Comparison of ENCODE assay signal across 18 mouse cellular contexts in the genomic region with DNA sequence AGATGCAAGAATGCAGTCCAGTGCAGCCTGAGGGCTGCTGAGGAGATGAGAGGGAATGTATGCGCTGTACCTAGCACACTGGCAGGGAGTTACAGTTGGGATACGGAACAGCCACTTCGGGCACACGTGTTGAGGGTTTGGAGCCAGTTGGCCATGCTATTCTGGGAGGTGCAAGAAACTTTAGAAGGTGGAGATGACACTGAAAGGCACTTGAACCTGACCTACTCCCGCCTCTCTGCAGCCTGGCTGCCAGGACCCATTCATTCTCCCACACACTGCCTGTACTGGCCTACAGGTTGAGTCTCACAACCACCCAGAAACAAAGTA.
DNase-seq lines count a peak whose midpoint lies in the region; ATAC-seq and TF ChIP-seq lines count a peak whose summit lies in the region.
"Had no signal": no experiment of that assay in that cellular context is flagged by ENCODE, and none has a peak within 500 bp of the region (broad histone marks: within the 10 kb centered on the region; RNA-seq: fewer than 3 reads in every experiment).

No protein-coding gene starts in this region.

- no peak for TF ChIP-seq CTCF in gastrocnemius, adult 2 months (IDR thresholded peaks at IDR 0.05)

- no peak overlapping the region for H3K4me2 ChIP-seq in hindbrain, embryonic 14.5 days (replicated peaks)
- no peak overlapping the region for H3K4me2 ChIP-seq in hindbrain, embryonic 16.5 days (ENCODE audit: low read length)
- 0 out of 2 replicates have a peak overlapping the region, but pooled peaks have one; percentile 6 for H3K4me2 ChIP-seq in heart, embryonic 11.5 days
- H3K4me2 ChIP-seq: embryonic facial prominence, embryonic 12.5 days; hindbrain, embryonic 12.5 days had no signal

- 0 out of 2 replicates have a peak, but pooled peaks have one; percentile 34 for ATAC-seq in hindbrain, embryonic 14.5 days (ENCODE audit: low FRiP score)
- no peak for ATAC-seq in hindbrain, embryonic 16.5 days
- ATAC-seq in heart, embryonic 11.5 days (replicated peaks; ENCODE audit: insufficient number of reproducible peaks, low FRiP score, low TSS enrichment) = peak; percentile 28; the same call in 1 of the 2 replicates
- ATAC-seq: midbrain, embryonic 16.5 days had no signal

- no peaks in the 10 kb centered on the region for H3K9me3 ChIP-seq in hindbrain, embryonic 14.5 days (ENCODE audit: control insufficient read depth, low read length)
- no peaks in the 10 kb centered on the region for H3K9me3 ChIP-seq in hindbrain, embryonic 16.5 days (ENCODE audit: control insufficient read depth, low read length)
- H3K9me3 ChIP-seq in heart, embryonic 11.5 days (replicated peaks; ENCODE audit: control insufficient read depth, low read length) = no peaks in the 10 kb centered on the region
- H3K9me3 ChIP-seq in limb, embryonic 10.5 days (replicated peaks) = no peaks in the 10 kb centered on the region
- H3K9me3 ChIP-seq: embryonic facial prominence, embryonic 12.5 days; forebrain, embryonic 10.5 days; hindbrain, embryonic 12.5 days had no signal

- intact Hi-C loops in gastrocnemius, adult 2 months (cut with DNase I) = no loop called here

- no peak overlapping the region for H3K9ac ChIP-seq in hindbrain, embryonic 14.5 days
- H3K9ac ChIP-seq in hindbrain, embryonic 16.5 days (ENCODE audit: low read depth, low read length) = no peak overlapping the region
- no peak overlapping the region for H3K9ac ChIP-seq in heart, embryonic 11.5 days (ENCODE audit: low read depth, low read length)
- H3K9ac ChIP-seq: hindbrain, embryonic 12.5 days; liver, embryonic 14.5 days had no signal

- no peak overlapping the region for H3K27ac ChIP-seq in hindbrain, embryonic 14.5 days
- no peak overlapping the region for H3K27ac ChIP-seq in hindbrain, embryonic 16.5 days (ENCODE audit: low read depth, low read length)
- peak overlapping the region; percentile 68 for H3K27ac ChIP-seq in gastrocnemius, adult 2 months
- peak overlapping the region; percentile 32 for H3K27ac ChIP-seq in heart, embryonic 11.5 days (ENCODE audit: low read depth, low read length)
- H3K27ac ChIP-seq in limb, embryonic 10.5 days = 0 out of 2 replicates have a peak overlapping the region, but pooled peaks have one; percentile 3
- H3K27ac ChIP-seq: embryonic facial prominence, embryonic 12.5 days; forebrain, embryonic 10.5 days; hindbrain, embryonic 12.5 days; layer of hippocampus, adult 2 months; liver, embryonic 14.5 days had no signal

- H3K4me1 ChIP-seq in hindbrain, embryonic 14.5 days (replicated peaks; ENCODE audit: control insufficient read depth, insufficient read depth, low read length) = no peaks in the 10 kb centered on the region
- no peaks in the 10 kb centered on the region for H3K4me1 ChIP-seq in hindbrain, embryonic 16.5 days (ENCODE audit: control insufficient read depth, insufficient read depth, low read depth, low read length)
- H3K4me1 ChIP-seq in heart, embryonic 11.5 days (ENCODE audit: control insufficient read depth, insufficient read depth, low read length) = peaks cover 10% of the 10 kb centered on the region; the same call in 1 of the 2 replicates
- H3K4me1 ChIP-seq in limb, embryonic 10.5 days = peaks cover 48% of the 10 kb centered on the region
- H3K4me1 ChIP-seq: embryonic facial prominence, embryonic 12.5 days had no signal

- H3K36me3 ChIP-seq in hindbrain, embryonic 14.5 days (replicated peaks; ENCODE audit: control insufficient read depth, insufficient read depth) = peaks cover 16% of the 10 kb centered on the region
- peaks cover 13% of the 10 kb centered on the region for H3K36me3 ChIP-seq in hindbrain, embryonic 16.5 days (ENCODE audit: control insufficient read depth, insufficient read depth, low read length)
- H3K36me3 ChIP-seq in heart, embryonic 11.5 days (ENCODE audit: control insufficient read depth, insufficient read depth, low read length) = no peaks in the 10 kb centered on the region
- H3K36me3 ChIP-seq in limb, embryonic 10.5 days = peaks cover 5% of the 10 kb centered on the region; the same call in 1 of the 2 replicates
- H3K36me3 ChIP-seq: forebrain, embryonic 10.5 days had no signal

- no peaks in the 10 kb centered on the region for H3K27me3 ChIP-seq in hindbrain, embryonic 14.5 days (ENCODE audit: control insufficient read depth, insufficient read depth, low read length)
- H3K27me3 ChIP-seq in hindbrain, embryonic 16.5 days (replicated peaks; ENCODE audit: control insufficient read depth, insufficient read depth, low read length) = no peaks in the 10 kb centered on the region
- H3K27me3 ChIP-seq in heart, embryonic 11.5 days (ENCODE audit: control insufficient read depth, insufficient read depth, low read length) = no peaks in the 10 kb centered on the region
- H3K27me3 ChIP-seq in limb, embryonic 10.5 days (ENCODE audit: low read depth, poor library complexity, severe bottlenecking) = no peaks in the 10 kb centered on the region
- H3K27me3 ChIP-seq: embryonic facial prominence, embryonic 12.5 days; hindbrain, embryonic 12.5 days had no signal

- 92% methylated on average over 5 of the region's 5 CpGs for WGBS in hindbrain, embryonic 14.5 days
- 83% methylated on average over 5 of the region's 5 CpGs for WGBS in hindbrain, embryonic 16.5 days
- whole genome bisulfite sequencing in heart, embryonic 11.5 days (ENCODE audit: insufficient replicate concordance) = 50% methylated on average over 5 of the region's 5 CpGs
- WGBS in limb, embryonic 10.5 days = 87% methylated on average over 5 of the region's 5 CpGs

- DNase-seq in hindbrain, embryonic 14.5 days (ENCODE audit: low spot score) = no peak
- DNase-seq in gastrocnemius, adult 2 months = peak; percentile 81
- no peak for DNase-seq in limb, embryonic 10.5 days (ENCODE audit: low spot score)
- no peak for DNase-seq in frontal cortex, adult 2 months (ENCODE audit: extremely low spot score in 1 of 2, low spot score in 1 of 2)
- DNase-seq in kidney, postnatal 25 days = no peak
- no peak for DNase-seq in adrenal gland, postnatal 36 days
- DNase-seq: B cell, adult 2 months; cerebellum, postnatal 14 days; right cerebral cortex, postnatal 4 days; thymus, adult 18-20 months had no signal

- H3K4me3 ChIP-seq in hindbrain, embryonic 14.5 days (replicated peaks; ENCODE audit: low read length) = no peak overlapping the region
- H3K4me3 ChIP-seq in hindbrain, embryonic 16.5 days (ENCODE audit: low read length) = no peak overlapping the region
- no peak overlapping the region for H3K4me3 ChIP-seq in gastrocnemius, adult 2 months
- no peak overlapping the region for H3K4me3 ChIP-seq in heart, embryonic 11.5 days (ENCODE audit: low read depth, low read length)
- no peak overlapping the region for H3K4me3 ChIP-seq in limb, embryonic 10.5 days
- H3K4me3 ChIP-seq: embryonic facial prominence, embryonic 12.5 days; forebrain, embryonic 10.5 days; hindbrain, embryonic 12.5 days; layer of hippocampus, adult 2 months had no signal

Comparison
In these comparisons a context has a peak if more than half of its experiments do, and no peak if none do; other contexts are left out.
1. H3K27ac ChIP-seq: peak in gastrocnemius, adult 2 months (single experiment), heart, embryonic 11.5 days (single experiment) and limb, embryonic 10.5 days (single experiment); none in hindbrain, embryonic 14.5 days (single experiment) and hindbrain, embryonic 16.5 days (single experiment).